Mouse (Mus musculus) ES-Bruce4 (cell line): ENCODE results near the gene Mdh1.
"Not testable (repeated sequence)": the region's sequence is repeated elsewhere in the genome, so short reads cannot be mapped to it uniquely, and the experiment has no call there.

Experiments used
- CTCF ChIP-seq: IDR thresholded peaks from one replicate; pipeline ENCODE4 v1.8.1; 2011; ENCODE audit warnings: low read depth, low read length
- EP300 ChIP-seq: IDR thresholded peaks from 2 replicates; pipeline ENCODE4 v1.6.1; 2011; ENCODE audit warnings: low read depth, low read length; ENCODE audit not compliant: insufficient read depth
- POLR2A ChIP-seq: IDR thresholded peaks from one replicate; pipeline ENCODE4 v1.8.1; 2011; ENCODE audit warnings: low read length; ENCODE audit not compliant: insufficient read depth

DNA sequence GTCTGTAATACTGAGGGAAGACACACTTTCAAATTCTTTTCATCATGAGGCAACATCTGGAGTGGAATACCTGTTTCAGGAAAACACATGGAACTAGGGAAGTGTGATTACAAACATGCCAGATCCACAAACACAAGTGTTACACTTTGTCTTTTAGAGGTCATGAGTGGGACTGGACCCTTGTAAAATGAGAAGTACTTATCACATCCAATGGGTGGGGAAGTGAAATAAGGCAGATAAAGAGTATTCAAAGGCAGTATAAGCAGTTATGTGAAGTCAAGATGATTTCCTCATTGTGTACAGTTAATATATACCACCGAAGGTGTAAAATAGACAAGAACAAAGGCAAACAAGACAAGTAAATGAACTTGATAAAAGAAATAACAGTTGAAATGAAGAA lies 61.6 kb downstream of the Mdh1 start:
- TF ChIP-seq CTCF, EP300, POLR2A: not testable (repeated sequence)
